Mouse (Mus musculus): ENCODE measurements around the gene Gm42715. TPM values are rescaled to one million over a fixed set of nuclear protein-coding genes. Genes with fewer than 3 reads are reported as not detected.
A peak's percentile ranks its signal among the peaks of the same experiment; 100 is the strongest.
"Not testable (repeated sequence)": the region's sequence is repeated elsewhere in the genome, so short reads cannot be mapped to it uniquely, and the experiment has no call there.

The Gm42715 gene
- polyA plus RNA-seq, 1 experiment from 2014 or later = 11.5 TPM

DNA sequence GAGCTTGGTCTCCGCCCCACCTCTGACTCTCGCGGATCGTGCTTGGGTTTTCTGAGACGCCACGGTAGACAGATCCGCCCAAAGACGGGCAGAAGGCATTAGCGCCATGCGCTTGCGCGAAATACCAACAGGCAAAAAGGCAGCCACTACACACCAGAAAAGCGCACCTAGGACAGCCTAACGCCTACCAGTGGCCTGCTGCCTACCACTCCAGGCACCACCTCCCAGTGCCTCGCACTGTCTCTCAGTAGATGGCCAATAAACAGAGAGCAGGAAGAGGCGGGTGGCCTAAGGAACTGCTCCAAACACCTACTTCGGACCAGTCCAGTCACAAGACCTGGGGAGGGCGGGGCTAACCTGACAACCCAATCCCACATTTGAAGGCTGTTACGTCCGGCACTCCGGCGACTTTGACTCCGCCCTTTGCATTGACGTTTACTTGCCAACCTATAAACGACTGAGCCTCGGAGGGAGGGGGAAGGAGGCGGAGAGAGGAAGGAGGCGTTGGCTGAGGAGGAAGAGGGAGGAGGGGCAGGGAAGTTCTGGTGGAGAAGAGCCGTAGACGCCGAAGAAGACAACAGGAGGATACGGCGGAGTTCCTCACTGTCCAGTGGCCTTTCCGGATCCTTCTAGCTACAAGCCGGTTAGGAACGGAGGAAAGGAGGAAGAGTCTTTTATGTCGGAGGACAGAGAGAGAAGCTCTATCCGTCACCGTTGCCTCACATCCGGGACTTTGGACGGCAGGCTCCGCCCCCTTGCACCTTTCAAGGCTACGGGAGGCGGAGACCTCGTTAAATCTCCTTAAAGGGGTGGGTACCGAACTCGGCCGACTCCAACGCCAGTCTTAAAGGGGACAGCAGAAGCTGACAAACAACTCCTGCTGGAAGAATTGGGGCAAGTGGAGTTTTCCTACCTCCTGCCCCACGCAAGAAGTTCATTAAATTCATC lies 41.4 kb upstream of the Gm42715 start:
- Histone ChIP-seq H3K4me1 (replicated peaks) (peaks cover 16% of the 10 kb centered on the region), H3K9me3 (no peaks in the 10 kb centered on the region), H3K36me3 (peaks cover 34% of the 10 kb centered on the region), H3K27ac (peak overlapping the region; percentile 97), H3K4me3 (replicated peaks) (peak overlapping the region; percentile 98), H3K27me3 (replicated peaks) (no peaks in the 10 kb centered on the region), H3K9ac (peak overlapping the region; percentile 92), H3K4me2 (replicated peaks) (peak overlapping the region; percentile 87)
- under 1% methylated on average over 50 of the region's 50 CpGs for WGBS
- peak; percentile 94 for ATAC-seq

DNA sequence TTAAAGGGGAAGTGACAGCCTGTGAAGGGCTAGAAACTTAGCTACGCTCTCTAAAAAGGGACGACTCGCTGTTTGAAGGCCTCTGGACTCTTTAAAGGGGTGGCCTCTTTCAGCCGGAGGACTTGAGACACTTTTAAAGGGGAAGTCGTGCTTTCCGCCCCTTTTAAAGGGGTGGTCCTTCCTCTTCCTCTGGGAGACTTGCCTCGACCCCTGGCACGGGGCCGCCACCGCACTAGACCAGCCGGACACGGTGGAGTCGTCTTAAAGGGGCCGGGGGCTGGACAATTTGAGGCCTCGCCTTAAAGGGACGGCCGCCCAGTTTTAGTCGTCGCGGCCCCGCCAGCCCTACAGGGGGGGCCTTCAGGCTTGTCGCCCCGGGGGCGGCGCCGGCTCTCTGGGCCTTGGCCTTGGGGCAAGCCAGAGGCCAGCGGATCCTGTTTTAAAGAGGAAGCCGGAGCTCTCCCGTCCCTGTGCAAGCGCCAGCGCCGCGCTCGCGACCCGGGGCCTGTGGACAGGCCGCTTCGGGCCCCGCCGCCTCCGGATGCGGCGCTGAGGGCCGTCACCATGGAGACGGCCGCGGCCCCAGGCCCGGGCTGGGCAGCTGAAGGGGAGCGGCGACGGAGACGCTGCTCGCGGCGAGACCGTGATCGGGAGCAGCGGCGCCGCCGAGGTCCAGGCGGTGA lies 40.6 kb upstream of the Gm42715 start, which contains the start of gene Fbrs:
Gene Fbrs (plus strand): TSS at position 565 of the 683 bp plus-strand sequence.
- Histone ChIP-seq H3K4me1 (replicated peaks) (peaks cover 16% of the 10 kb centered on the region), H3K27ac (peak within 1 kb of the TSS; percentile 97), H3K9me3 (no peaks in the 10 kb centered on the region), H3K4me3 (replicated peaks) (peak within 1 kb of the TSS; percentile 98), H3K4me2 (replicated peaks) (peak within 1 kb of the TSS; percentile 87), H3K36me3 (peaks cover 33% of the 10 kb centered on the region), H3K9ac (peak within 1 kb of the TSS; percentile 92), H3K27me3 (replicated peaks) (no peaks in the 10 kb centered on the region)
- ATAC-seq = peak; percentile 75
- WGBS = under 1% methylated on average over 62 of the region's 62 CpGs

DNA sequence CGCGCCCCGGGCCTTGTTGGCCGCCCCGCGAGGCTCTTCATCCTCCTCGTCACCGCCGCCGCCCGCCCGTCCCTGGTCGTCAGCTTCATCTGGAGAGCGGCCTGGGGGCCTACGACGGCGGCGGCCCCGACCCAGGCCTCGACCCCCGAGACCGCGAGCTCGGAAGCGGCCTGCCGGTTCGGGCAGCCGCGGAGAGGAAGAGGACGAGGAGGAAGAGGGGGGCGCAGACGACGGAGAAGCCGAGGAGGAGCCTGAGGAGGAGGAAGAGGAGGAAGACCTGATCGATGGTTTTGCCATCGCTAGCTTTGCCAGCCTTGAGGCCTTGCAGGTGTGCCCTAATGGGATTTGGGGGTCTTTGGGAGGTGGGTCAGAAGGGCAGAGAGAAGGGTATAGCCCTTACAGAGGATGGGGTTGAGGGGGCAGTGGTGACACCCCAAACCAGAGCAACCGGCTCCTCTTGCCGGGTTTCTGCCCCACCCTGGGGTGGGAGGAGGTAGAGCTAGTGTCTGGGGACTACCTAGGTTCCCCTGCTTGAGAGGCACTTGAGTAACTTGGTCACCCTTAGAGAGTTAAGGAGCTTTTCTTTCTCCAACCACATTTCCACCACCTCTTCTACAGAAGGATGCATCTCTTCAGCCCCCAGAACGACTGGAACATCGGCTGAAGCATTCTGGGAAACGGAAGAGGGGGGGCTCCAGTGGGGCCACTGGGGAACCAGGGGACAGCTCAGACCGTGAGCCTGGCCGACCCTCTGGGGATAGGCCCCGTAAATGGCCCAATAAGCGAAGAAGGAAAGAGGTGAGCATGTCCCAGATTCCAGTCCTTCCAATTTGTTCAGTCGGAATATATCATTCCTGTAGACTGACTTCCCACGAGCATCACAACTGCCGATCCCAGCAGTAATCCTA lies 39.8 kb upstream of the Gm42715 start:
- no peaks in the 10 kb centered on the region for H3K27me3 ChIP-seq (replicated peaks)
- peak overlapping the region; percentile 97 for H3K27ac ChIP-seq
- H3K4me1 ChIP-seq (replicated peaks) = peaks cover 16% of the 10 kb centered on the region
- no peaks in the 10 kb centered on the region for H3K9me3 ChIP-seq
- no peak for ATAC-seq
- peak overlapping the region; percentile 98 for H3K4me3 ChIP-seq (replicated peaks)
- H3K4me2 ChIP-seq (replicated peaks) = peak overlapping the region; percentile 87
- WGBS = 3% methylated on average over 48 of the region's 48 CpGs
- H3K36me3 ChIP-seq = peaks cover 26% of the 10 kb centered on the region
- H3K9ac ChIP-seq = peak overlapping the region; percentile 92

DNA sequence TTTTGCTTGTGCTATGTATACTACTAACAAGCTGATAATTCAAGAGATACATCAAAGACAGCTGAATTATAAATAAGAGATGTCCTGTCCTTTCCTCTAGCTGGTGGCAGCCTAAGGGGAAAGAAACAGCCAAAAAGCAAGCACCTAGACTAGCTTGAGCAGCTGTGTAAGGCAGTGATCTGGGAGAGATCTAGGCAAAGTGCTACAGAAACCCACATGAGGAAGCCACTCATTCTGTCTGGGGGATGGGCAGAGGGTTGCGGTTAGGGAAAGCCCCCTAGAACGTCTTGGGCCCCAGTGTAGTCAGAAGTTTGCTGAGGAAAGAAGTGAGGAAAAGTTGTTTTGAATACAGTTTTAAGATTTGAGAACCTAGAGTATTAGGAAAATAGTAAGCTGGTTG lies 39.1 kb upstream of the Gm42715 start:
- peak overlapping the region; percentile 92; the same call in 1 of the 2 replicates for H3K9ac ChIP-seq
- no peaks in the 10 kb centered on the region for H3K9me3 ChIP-seq
- H3K4me3 ChIP-seq (replicated peaks) = peak overlapping the region; percentile 98
- peak overlapping the region; percentile 87 for H3K4me2 ChIP-seq (replicated peaks)
- no peaks in the 10 kb centered on the region for H3K27me3 ChIP-seq (replicated peaks)
- no peak overlapping the region for H3K27ac ChIP-seq
- no peak for ATAC-seq
- peaks cover 16% of the 10 kb centered on the region for H3K4me1 ChIP-seq (replicated peaks)
- H3K36me3 ChIP-seq = peaks cover 26% of the 10 kb centered on the region
- WGBS = 49% methylated on average over 2 of the region's 2 CpGs

DNA sequence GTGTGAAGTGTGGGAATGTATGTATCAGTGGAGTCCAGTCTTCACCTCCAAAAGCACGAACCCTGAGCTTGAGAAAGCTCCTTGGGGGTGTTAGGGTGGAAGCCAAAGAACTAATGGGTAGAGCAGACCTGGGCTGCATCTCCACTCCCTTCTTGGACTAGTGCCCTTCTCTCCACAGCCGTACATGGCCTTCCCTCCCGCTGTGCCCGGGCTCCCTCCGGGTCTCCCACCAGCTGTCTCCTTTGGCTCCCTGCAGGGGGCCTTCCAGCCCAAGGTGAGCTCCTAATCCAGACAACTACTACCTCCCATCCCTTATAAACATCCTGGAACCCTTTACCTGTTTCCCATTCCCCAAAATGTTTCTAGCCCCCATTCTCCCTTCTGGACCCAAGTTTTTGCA lies 34.0 kb upstream of the Gm42715 start:
- H3K4me3 ChIP-seq (replicated peaks) = no peak overlapping the region
- ATAC-seq = no peak
- no peaks in the 10 kb centered on the region for H3K9me3 ChIP-seq
- peaks cover 53% of the 10 kb centered on the region for H3K36me3 ChIP-seq
- no peaks in the 10 kb centered on the region for H3K27me3 ChIP-seq (replicated peaks)
- 81% methylated on average over 5 of the region's 5 CpGs for WGBS
- peaks cover 7% of the 10 kb centered on the region for H3K4me1 ChIP-seq (replicated peaks)
- H3K4me2 ChIP-seq (replicated peaks) = no peak overlapping the region
- no peak overlapping the region for H3K27ac ChIP-seq
- no peak overlapping the region for H3K9ac ChIP-seq

DNA sequence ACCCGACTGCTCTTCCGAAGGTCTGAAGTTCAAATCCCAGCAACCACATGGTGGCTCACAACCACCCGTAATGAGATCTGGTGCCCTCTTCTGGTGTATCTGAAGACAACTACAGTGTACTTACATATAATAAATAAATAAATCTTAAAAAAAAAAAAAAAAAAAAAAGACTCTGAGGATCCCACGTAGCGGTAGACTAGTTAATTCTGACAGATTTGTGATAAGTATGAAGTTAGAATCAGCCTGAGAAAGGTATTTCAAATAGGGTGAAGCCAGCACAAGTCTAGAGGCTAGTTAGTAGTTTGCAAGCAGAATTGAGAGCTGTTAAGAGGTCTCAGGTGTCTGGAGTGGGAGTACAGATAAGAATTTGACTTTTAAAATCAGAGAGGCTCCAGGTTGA lies 31.0 kb upstream of the Gm42715 start:
- H3K9ac ChIP-seq; H3K27me3 ChIP-seq (replicated peaks); ATAC-seq; H3K4me2 ChIP-seq (replicated peaks); H3K4me1 ChIP-seq (replicated peaks); H3K27ac ChIP-seq; H3K4me3 ChIP-seq (replicated peaks); H3K9me3 ChIP-seq: not testable (repeated sequence)
- 80% methylated on average over 5 of the region's 5 CpGs for WGBS
- H3K36me3 ChIP-seq = peaks cover 61% of the 10 kb centered on the region

DNA sequence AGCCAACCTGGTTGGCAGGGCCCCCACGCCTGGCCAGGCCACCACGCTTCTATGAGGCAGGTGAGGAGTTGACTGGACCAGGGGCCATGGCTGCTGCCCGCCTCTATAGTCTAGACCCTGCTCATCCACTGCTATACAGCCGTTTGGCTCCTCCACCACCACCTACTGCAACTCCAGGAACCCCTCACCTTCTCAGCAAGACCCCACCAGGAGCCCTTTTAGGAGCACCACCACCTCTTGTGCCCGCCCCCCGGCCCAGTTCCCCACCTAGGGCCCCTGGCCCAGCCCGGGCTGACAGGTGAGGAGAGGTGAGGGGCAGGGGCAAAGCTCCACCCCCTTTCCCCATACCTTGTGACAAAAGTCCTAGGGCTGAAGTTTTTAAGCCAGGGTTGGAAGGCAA lies 29.4 kb upstream of the Gm42715 start:
- Histone ChIP-seq H3K9ac (no peak overlapping the region), H3K36me3 (peaks cover 56% of the 10 kb centered on the region), H3K4me1 (replicated peaks) (no peaks in the 10 kb centered on the region), H3K27me3 (replicated peaks) (no peaks in the 10 kb centered on the region), H3K4me2 (replicated peaks) (no peak overlapping the region), H3K27ac (no peak overlapping the region), H3K4me3 (replicated peaks) (no peak overlapping the region), H3K9me3 (no peaks in the 10 kb centered on the region)
- ATAC-seq = no peak
- WGBS = 87% methylated on average over 7 of the region's 7 CpGs

DNA sequence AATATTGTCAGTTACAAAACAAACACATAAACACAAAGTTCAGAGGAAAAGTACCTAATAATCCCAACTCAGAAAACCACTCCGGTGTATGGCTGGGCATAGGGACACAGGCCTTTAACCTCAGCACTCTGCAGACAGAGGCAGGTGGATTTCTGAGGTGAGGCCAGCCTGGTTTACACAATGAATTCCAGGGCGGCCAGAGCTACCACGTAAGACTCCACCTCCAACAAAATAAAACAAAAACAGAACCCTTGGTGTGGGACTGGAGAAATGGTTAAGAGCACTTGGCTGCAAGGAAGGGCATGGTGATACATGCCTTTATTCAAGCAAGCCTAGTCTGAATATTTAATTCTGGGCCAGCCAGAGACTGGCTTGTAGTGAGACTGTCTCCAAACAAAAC lies 27.5 kb upstream of the Gm42715 start:
- 68% methylated on average over 3 of the region's 3 CpGs for WGBS
- Histone ChIP-seq H3K4me3 (replicated peaks) (no peak overlapping the region), H3K9me3 (no peaks in the 10 kb centered on the region), H3K27ac (no peak overlapping the region), H3K4me2 (replicated peaks) (no peak overlapping the region), H3K9ac (no peak overlapping the region), H3K27me3 (replicated peaks) (no peaks in the 10 kb centered on the region), H3K36me3 (peaks cover 41% of the 10 kb centered on the region), H3K4me1 (replicated peaks) (no peaks in the 10 kb centered on the region)
- ATAC-seq = no peak

DNA sequence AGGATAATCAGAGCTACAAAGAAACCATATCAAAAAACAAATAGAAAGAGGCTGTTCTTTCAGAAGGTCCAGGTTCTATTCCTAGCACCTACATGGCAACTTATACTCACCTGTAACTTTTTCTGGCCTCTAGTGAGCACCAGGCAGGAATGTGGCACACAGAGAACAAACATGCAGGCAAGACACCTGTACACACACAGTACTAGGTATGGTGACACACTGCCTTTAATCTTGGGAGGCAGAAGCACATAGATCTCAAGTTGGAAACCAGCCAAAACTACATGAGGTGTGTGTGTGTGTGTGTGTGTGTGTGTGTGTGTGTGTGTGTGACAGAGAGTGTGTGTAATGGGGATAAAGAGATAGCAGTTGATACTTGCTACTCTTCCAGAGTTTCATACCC lies 24.7 kb upstream of the Gm42715 start:
- ATAC-seq = 0 out of 2 replicates have a peak, but pooled peaks have one; percentile 14
- no peak overlapping the region for H3K4me3 ChIP-seq (replicated peaks)
- peaks cover 20% of the 10 kb centered on the region for H3K36me3 ChIP-seq
- H3K9ac ChIP-seq = no peak overlapping the region
- H3K27ac ChIP-seq = no peak overlapping the region
- H3K4me1 ChIP-seq (replicated peaks) = no peaks in the 10 kb centered on the region
- H3K4me2 ChIP-seq (replicated peaks) = no peak overlapping the region
- no peaks in the 10 kb centered on the region for H3K9me3 ChIP-seq
- H3K27me3 ChIP-seq (replicated peaks) = no peaks in the 10 kb centered on the region

DNA sequence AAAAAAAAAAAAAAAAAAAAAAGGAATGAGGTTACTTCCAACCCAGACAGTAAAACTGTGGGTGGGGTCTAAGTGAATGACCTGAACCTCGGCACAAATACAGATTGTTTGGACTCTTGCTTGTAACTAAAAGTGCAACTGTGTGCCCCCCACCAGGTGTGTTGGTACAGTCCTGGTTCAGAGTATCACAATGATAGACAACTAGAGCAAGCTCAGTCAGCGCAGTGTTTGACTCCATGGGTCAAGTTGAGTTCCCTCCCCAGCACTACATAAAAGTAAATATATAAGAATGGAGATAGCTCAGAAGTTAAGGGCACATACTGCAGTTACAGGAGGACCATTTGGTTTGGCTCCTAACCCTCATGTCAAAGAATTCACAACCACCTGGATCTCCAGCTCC lies 22.0 kb upstream of the Gm42715 start:
- Histone ChIP-seq H3K27me3 (replicated peaks) (no peaks in the 10 kb centered on the region), H3K27ac (no peak overlapping the region), H3K4me3 (replicated peaks) (no peak overlapping the region), H3K9me3 (no peaks in the 10 kb centered on the region), H3K36me3 (no peaks in the 10 kb centered on the region), H3K4me2 (replicated peaks) (no peak overlapping the region), H3K9ac (no peak overlapping the region), H3K4me1 (replicated peaks) (no peaks in the 10 kb centered on the region)
- no peak for ATAC-seq
- WGBS = 72% methylated on average over 2 of the region's 2 CpGs

DNA sequence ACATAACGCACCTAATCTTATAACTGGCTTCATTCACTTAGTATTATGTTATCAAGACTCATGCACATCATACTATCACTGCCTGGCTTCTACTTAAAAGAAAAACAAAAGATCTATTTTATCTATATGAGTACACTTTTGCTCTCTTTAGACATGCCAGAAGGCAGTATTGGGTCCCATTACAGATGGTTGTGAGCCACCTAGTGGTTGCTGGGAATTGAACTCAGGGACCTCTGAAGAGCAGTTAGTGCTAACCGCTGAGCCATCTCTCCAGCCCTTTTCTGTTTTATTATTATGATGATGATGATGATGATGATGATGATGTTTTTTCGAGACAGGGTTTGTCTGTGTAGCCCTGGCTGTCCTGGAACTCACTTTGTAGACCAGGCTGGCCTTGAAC lies 21.0 kb upstream of the Gm42715 start:
- Histone ChIP-seq H3K9me3 (no peaks in the 10 kb centered on the region), H3K4me3 (replicated peaks) (no peak overlapping the region), H3K36me3 (no peaks in the 10 kb centered on the region), H3K4me1 (replicated peaks) (no peaks in the 10 kb centered on the region), H3K27ac (no peak overlapping the region), H3K9ac (no peak overlapping the region), H3K4me2 (replicated peaks) (no peak overlapping the region), H3K27me3 (replicated peaks) (no peaks in the 10 kb centered on the region)
- ATAC-seq = no peak
- 46% methylated on average over 3 of the region's 3 CpGs for WGBS

DNA sequence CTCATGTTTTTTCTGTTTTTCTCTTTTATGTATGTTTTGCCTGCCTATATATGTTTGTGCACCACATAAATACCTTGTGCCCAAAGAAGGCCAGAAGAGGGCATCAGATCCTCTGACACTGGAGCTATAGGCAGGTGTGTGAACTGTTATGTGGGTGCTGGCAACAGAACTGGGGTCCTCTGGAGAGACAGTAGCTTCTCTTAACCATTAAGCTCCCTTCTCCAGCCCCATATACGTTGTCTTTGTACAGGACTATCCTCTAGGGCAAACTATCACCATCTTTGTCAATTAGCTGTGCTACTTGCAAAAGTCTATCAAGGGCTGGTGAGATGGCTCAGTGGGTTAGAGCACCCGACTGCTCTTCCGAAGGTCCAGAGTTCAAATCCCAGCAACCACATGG lies 11.1 kb upstream of the Gm42715 start:
- no peak overlapping the region for H3K4me3 ChIP-seq (replicated peaks)
- H3K9me3 ChIP-seq = no peaks in the 10 kb centered on the region
- H3K27me3 ChIP-seq (replicated peaks) = no peaks in the 10 kb centered on the region
- H3K36me3 ChIP-seq = no peaks in the 10 kb centered on the region
- no peak for ATAC-seq
- no peaks in the 10 kb centered on the region for H3K4me1 ChIP-seq (replicated peaks)
- H3K27ac ChIP-seq = no peak overlapping the region
- no peak overlapping the region for H3K4me2 ChIP-seq (replicated peaks)
- WGBS = 100% methylated on average over 3 of the region's 3 CpGs
- no peak overlapping the region for H3K9ac ChIP-seq

All from intestine, embryonic 15.5 days (tissue).